Mouse (Mus musculus) A20 (cell line): ENCODE data around the gene Ptpn1.

Experiments used
- DNase-seq: peaks from one replicate; pipeline ENCODE4 v3.0.0-alpha.2; 2011; ENCODE audit warnings: low read depth, low spot score

Ptpn1 gene

DNA sequence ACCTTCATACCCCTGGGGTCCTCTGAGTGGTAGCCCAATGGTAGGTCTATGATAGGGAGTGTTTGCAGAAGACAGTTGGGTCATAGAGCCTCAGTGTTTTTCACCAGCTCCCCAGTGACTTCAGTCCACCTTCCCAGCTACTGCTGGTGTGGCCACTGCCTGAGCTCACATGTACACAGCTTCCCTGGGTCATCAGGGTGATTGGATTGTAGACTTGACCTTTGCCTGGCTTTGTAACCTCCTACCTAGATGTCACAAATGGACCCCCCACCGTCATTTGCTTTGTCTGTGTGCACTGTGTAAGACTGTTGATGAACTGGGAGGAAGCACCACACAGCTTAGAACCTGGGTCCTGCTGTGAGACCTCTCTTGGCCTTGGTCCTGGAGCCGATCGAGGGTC is 12.3 kb downstream of the Ptpn1 start:
- no peak for DNase-seq

DNA sequence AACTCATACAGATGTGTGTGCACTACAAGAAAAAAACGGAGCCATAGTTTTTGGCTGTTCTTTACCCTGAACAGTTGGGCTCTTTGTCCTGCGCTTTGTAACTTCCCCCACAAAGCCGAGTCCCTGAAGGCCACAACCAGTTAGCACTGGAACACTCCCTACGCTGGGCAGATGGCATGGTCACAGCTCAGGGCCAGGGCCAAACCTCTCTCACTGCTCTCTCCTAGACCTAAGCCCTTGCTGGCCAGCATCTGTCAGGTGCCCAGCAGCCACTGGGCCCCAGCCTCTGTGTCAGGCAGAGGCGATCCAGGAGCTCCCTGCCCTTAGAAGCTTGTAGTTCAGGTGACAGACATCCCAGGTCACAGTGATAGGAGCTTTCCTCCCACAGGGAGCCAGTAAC is 13.6 kb downstream of the Ptpn1 start:
- no peak for DNase-seq

DNA sequence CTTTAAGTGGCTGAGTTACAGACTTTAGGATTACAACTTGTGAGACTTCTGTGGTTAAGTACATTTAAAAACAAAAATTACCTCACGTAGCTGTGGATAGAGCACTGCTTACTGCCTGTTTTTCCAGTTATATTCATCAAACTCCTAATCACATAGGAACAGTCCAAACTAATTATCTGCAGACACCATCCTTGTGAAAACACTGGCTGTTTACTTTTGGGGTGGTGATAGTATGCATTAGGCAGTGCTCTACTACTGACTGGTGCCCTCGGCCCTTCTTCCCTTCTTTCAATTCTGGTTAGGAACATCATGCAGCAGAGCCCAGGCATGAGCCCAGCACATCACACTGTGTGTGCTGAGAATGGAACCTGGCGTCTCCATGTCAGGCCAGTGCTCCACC is 15.4 kb downstream of the Ptpn1 start:
- no peak for DNase-seq

DNA sequence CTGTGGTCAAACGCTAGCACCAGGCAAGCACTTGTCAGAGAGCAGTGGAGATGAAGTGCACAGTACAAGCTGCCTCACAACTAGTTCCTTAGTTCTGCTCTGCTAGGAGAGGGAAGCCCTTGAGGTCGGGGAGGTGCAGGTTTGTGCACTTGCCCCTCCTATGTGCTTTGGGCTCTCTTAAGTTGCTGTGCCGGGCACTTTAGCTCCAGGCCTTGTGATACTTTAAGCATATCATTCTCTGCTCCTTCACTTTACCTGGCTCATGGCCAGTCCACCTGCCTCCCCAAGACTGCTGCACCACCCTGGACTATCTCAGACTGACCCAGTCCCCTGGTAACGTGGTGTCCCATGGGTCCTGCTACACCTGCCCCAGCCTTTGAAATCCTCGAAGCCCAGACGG is 16.2 kb downstream of the Ptpn1 start:
- DNase-seq = no peak

DNA sequence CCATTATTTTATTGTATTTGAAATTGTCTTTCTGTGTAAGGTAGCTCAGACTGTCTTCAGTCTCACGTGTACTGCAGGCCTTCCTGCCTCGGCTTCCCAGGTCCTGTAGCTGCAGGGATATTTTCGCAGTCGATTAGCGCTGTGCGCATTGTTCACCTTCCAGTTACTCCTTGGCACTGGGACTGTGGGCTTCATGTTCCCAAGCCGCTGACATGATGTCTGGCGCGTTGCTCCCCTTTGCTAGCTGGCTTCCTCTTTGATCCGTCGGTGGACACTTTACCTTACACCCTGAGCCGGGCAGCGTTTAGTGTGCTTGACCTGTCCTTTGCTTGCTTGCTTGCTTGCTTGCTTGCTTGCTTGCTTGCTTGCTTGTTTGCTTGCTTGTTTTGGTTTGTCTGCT is 16.7 kb downstream of the Ptpn1 start:
- DNase-seq = no peak

DNA sequence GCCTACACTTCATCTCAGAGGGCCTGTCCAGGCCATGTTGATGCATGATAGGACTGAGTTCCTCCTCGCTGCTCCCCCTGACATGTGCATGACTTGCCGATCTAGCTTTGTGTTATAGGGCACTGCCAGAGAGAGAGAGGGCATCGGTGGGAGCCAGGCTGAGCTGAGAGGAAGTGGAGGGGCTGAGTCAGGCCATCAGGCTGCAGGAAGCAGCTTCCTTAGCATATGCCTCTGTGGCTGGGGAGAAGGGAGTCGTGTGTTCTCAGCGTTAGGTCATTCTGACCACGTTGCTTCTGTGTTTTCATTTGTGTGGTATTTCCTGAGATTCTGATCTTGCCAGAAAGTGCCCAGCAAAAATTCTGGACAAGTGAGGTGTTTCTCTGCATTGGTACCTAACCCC is 17.4 kb downstream of the Ptpn1 start:
- no peak for DNase-seq

DNA sequence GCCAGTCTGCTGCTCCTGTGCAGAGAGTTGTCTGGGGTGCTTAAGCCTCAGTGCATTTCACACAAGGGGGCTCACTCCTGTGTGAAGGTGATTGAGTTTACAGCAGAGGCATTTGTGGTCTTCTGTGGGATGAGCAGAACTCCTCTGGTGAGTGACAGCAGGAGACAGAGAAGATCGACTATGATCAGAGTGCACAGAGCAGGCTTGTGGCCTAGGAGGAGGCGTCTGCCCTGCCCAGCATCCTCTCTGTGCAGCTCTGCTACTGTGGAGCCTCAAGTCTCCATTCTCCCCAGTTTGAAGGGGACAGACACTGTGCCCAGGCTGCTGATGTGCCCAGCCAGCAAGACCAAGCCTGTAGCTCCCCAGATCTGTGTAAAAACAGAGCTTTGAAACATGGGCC is 18.0 kb downstream of the Ptpn1 start:
- no peak for DNase-seq

- DNase-seq = no peak
Observed at GRCm38 (mm10) chr2:167950681-167951080, 18.8 kb downstream of the Ptpn1 start.

DNA sequence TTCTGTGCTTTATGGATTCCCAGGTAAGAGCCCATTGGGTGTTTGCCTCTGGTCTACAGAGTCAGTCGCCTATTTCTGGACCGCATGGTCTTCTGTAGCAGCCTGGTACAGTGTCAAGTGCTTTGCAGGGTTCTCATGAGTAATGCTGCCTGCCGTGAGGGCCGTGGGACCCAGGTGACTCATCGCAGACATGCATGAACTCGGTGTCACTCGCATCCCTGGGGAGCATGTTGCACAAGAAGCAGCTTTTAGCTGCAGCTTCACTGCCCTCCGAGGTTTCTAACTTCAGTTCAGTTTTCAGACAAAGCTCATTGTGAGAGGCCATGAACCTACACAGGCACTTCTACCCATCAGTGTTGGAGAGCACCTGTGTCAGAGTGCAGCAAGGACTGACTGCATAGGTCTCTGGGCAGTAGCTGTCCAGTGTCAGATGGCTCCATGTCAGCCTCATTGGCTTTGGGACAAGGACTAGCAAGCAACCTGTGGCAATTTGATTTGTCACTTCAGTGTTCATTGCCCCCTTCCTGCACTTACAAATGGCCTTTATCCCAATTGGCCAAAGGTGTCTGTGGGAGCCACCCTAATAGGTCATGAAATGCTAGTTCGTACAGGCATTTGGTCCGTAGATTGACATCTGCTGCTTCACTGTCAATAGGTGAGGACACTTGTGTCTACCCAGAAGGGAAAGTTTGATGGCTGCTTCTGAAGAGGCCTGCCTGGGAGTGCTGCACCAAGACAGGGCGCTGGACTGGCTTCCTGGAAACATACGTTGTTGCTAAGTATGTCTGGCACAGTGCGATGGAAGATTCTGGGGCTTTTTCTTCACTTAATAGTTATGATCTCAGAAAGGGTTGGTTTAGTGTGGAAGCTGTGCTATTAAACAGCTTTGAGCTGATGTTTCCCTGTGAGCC is 19.7 kb downstream of the Ptpn1 start:
- no peak for DNase-seq

- no peak for DNase-seq
Observed at GRCm38 (mm10) chr2:167953819-167954218, 22.0 kb downstream of the Ptpn1 start.

DNA sequence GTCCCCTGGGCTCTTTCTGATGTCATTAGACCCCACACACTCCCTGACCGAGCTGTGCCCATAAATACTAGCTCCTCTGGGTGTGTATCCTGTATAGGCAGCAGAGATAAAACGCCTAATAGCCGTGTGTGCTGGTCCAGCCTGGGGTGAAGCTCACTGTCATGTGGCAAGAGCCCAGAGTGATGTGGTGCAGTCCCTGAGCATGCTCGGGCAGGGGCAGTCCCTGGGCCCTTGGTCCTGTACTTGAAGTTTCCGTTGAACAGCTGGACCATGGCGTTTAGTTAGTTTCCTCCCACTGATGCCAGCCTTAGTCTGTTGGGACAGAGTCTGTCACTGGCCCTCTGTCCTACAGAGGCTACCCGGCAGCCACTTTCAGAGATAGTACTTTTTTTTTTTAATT is 23.1 kb downstream of the Ptpn1 start:
- DNase-seq = peak; percentile 41

- DNase-seq = peak; percentile 62
Observed at GRCm38 (mm10) chr2:167957539-167957938, 25.7 kb downstream of the Ptpn1 start.

DNA sequence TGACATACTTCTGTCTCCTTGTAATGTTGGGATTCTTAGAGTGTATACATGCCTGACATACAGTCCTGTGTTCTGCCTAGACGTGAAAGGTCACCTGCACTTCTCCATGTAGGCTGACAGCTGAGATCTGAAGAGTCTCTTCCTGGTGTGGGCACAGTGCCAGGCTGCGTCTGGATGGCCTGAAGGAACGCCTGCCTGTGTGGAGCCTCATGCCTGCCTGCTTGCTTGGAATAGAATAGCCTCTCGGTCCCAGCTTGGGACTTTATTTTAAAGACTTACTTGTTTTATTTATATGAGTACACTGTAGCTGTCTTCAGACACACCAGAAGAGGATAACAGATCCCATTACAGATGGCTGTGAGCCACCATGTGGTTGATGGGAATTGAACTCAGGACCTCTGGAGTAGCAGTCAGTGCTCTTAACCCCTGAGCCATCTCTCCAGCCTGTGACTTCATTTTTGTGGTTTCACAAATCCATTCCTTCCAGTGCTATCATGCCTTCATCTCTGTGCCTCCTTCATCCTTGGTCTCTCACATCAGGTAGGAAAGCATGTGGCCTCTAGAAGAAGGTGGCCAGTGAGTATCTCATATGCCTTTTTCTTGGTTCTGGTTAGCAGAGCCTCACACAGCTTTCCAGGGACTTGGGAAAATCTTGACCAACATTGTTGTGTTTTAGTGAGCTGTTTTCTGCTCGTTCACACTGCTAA is 26.4 kb downstream of the Ptpn1 start:
- DNase-seq = peak; percentile 26

DNA sequence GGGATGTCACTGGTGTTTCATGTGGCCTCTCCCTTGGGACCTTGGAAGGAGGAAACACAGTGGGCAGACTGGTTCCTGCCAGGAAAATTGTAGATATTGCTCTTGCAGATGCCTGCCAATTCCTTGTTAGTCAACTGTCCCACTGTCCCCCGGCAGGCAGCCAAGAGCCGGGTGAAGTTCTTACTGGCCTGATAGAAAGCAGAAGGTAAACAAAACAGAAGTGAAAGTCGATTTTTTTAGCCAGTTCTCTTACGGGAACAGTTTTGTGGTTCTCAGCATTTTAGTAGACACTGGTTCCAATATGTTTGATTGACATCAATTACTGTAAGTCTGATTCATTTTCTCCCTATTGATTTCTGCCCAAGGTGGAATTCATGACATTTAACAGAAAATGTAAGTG is 27.0 kb downstream of the Ptpn1 start:
- DNase-seq = peak; percentile 80

- peak; percentile 86 for DNase-seq
Observed at GRCm38 (mm10) chr2:167959384-167959911, 27.6 kb downstream of the Ptpn1 start.

DNA sequence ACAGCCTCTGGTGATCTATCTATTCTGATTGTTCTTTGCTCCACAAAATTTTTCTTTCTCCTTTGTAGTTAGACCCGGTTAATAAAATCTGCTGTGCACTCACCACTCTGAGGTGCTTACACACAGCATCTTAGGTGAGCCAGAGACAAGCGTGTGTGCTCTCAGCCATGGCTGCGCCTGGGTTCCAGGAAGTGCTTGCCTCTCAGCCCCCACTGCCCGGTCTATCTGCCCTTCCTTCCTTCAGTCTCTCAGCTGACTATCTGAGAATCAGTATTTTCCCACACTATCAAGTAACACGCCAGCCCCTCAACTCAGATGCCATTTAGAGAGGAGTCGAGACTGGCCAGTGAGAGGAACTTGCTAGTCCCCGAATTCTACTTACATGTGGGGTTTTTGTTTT is 28.1 kb downstream of the Ptpn1 start:
- peak; percentile 59 for DNase-seq

DNA sequence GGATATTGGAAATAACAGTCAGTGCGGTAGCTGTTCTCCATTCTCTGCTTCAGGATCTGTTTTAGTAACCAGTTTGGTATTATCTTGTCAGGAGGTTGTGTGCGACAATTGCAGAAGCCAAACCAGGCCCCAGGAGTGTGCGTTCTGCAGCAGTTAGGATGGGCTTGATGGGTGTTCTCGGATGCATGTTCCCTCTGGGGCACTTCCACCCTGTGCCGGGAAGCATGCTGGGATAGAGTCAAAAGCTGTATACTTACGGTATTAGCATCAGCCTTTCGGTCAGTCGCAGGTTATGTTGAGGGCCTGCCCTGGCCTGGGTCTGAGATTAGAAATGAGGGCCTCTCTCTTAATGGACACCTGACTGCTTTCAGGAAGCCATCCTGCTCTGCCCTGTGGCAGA is 28.7 kb downstream of the Ptpn1 start:
- no peak for DNase-seq

DNA sequence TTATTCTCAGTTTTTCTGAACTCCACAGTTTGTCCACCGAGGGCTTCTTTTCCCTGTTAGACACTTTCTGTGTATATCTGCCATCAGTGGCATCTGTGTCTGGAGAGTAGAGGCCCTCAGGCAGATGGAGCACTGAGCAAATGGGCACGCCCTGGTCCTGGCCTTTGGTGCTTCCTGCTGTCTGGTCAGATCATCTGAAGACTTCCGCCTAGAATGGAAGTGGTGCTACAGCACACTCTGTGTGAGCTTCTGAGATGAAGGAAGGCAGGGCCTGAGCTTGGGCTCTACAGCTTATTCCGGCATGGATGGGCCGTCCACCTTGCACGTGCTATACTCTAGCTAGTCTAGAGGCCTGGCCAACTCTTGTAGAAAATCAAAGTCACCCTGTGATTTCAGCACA is 30.5 kb downstream of the Ptpn1 start:
- no peak for DNase-seq

GRCm38 (mm10) chr2:167963176-167963575 is 31.3 kb downstream of the Ptpn1 start:
- DNase-seq = no peak

- DNase-seq = no peak
Observed at GRCm38 (mm10) chr2:167963778-167964300, 32.0 kb downstream of the Ptpn1 start.

GRCm38 (mm10) chr2:167964320-167964719 is 32.5 kb downstream of the Ptpn1 start:
- no peak for DNase-seq

DNA sequence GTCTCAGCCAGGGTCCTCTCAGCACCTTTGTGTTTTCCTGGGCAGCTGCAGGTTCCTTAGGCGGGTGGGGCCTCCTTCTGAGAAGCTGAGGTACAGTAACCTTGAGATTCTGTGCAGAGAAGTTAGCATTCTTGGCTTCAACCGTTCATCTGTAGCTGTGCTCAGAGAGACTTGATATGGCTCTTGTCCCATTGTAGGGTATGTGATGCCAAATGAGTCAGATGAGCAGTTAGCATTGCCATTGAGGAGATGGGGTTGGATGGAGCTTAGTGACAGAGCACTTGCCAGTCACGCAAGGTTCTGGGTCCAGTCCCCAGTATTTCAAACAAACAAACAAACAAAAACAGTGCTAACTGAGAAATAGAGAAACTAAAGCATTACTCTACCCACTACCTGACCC is 34.1 kb downstream of the Ptpn1 start:
- DNase-seq = no peak

- DNase-seq = no peak
Observed at GRCm38 (mm10) chr2:167968504-167968903, 36.6 kb downstream of the Ptpn1 start.
